Mouse (Mus musculus) liver, embryonic 14.5 days (tissue): Measurements from ENCODE around the gene B230104I21Rik. TPM values are rescaled to one million over a fixed set of nuclear protein-coding genes. Genes with fewer than 3 reads are reported as not detected.

ENCODE experiments used
- ATAC-seq: fragments of 200-750 bp; cut with Nextera tagmentation; 2 replicates; pipeline ENCODE4 v1.8.0; 2017; ENCODE audit warnings: moderate number of reproducible peaks, mild to moderate bottlenecking, moderate library complexity; ENCODE audit not compliant: insufficient read depth
- DNase-seq, 3 experiments: peaks; one replicate each; pipeline ENCODE4 v3.0.0-alpha.2; 2012 to 2013; ENCODE audit warnings: low read depth in 3 of 3, low spot score in 3 of 3
- H3K27ac ChIP-seq: fragments of 300-500 bp; sonication (generic); 2 replicates; pipeline ENCODE4 v1.5.1; 2014; ENCODE audit warnings: moderate library complexity, mild to moderate bottlenecking, control low read depth, inconsistent platforms
- H3K27me3 ChIP-seq: fragments of 300-500 bp; sonication (generic); 2 replicates; pipeline ENCODE4 v1.6.1; 2014; ENCODE audit warnings: mild to moderate bottlenecking, low read length, moderate library complexity; ENCODE audit not compliant: control insufficient read depth, insufficient read depth
- H3K36me3 ChIP-seq: fragments of 300-500 bp; sonication (generic); replicated peaks from 2 replicates; pipeline ENCODE4 v1.6.1; 2014; ENCODE audit warnings: low read depth; ENCODE audit not compliant: control insufficient read depth, insufficient read depth
- H3K4me1 ChIP-seq, 2 experiments: fragments of 200-500 bp in 1 of 2; fragments of 300-500 bp in 1 of 2; sonication (generic) in 1 of 2; replicated peaks; 2 replicates each; pipeline ENCODE4 v1.6.1; 2012 to 2014; ENCODE audit warnings: antibody characterized with exemption in 1 of 2, inconsistent platforms in 1 of 2, low read length in 1 of 2; ENCODE audit not compliant: control insufficient read depth in 2 of 2, insufficient read depth in 2 of 2
- H3K4me2 ChIP-seq: fragments of 300-500 bp; sonication (generic); 2 replicates; pipeline ENCODE4 v1.6.1; 2014; ENCODE audit warnings: low read depth, mild to moderate bottlenecking, control low read depth, moderate library complexity
- H3K4me3 ChIP-seq, 2 experiments: fragments of 200-500 bp in 1 of 2; fragments of 300-500 bp in 1 of 2; sonication (generic) in 1 of 2; 2 replicates each; pipeline ENCODE4 v1.5.1; 2012 to 2014; ENCODE audit warnings: low read depth in 2 of 2, low read length in 2 of 2, mild to moderate bottlenecking in 2 of 2, control low read depth in 1 of 2, inconsistent platforms in 1 of 2, moderate library complexity in 1 of 2; ENCODE audit not compliant: insufficient read depth in 1 of 2
- H3K9ac ChIP-seq: fragments of 300-500 bp; sonication (generic); replicated peaks from 2 replicates; pipeline ENCODE4 v1.6.1; 2014; ENCODE audit warnings: mild to moderate bottlenecking, control low read depth, moderate library complexity
- H3K9me3 ChIP-seq: fragments of 300-500 bp; sonication (generic); 2 replicates; pipeline ENCODE4 v1.6.1; 2016; ENCODE audit warnings: low read length, mixed read lengths; ENCODE audit not compliant: control insufficient read depth
- CTCF ChIP-seq: IDR thresholded peaks from 2 replicates; pipeline ENCODE4 v1.5.1; 2016; ENCODE audit warnings: antibody characterized with exemption, low read depth, control low read depth
- EP300 ChIP-seq: IDR thresholded peaks from 2 replicates; pipeline ENCODE4 v1.6.1; 2016; ENCODE audit warnings: antibody characterized with exemption, low read depth
- WGBS: fragments of 180-500 bp; shearing (Covaris S2); extraction: QIAGEN DNeasy Blood & Tissue Kit; methylation state at CpG from one replicate; pipeline ENCODE4 v1.1.7; 2014; ENCODE audit not compliant: insufficient replicate concordance; 5-methylcytosine and 5-hydroxymethylcytosine counted together
- polyA plus RNA-seq, 2 experiments: library from polyadenylated mRNA; depleted of rRNA in 1 of 2; stranded (reverse) in 1 of 2; unstranded in 1 of 2; fragments of >200 nt; fragmentation: Nextera tagmentation in 1 of 2; extraction: Ambion mirVana in 1 of 2; gene quantifications; 2 replicates each; pipeline versions ENCODE4 v1.2.1 to v1.2.3; 2012 to 2014

The B230104I21Rik gene
- polyA plus RNA-seq, 2 experiments: not detected

- Histone ChIP-seq H3K36me3 (no peaks in the 10 kb centered on the region), H3K4me2 (no peak within 1 kb of the TSS), H3K4me3 (no peak within 1 kb of the TSS), H3K9me3 (no peaks in the 10 kb centered on the region), H3K27me3 (peaks cover 17% of the 10 kb centered on the region), H3K9ac (no peak within 1 kb of the TSS), H3K4me1 (no peaks in the 10 kb centered on the region), H3K27ac (no peak within 1 kb of the TSS)
- WGBS: 15% methylated on average over 7 of the region's 7 CpGs
- ATAC-seq: peak; percentile 30; the same call in 1 of the 2 replicates
- TF ChIP-seq EP300: no peak
- peak; percentile 90 for TF ChIP-seq CTCF
- peak in 1 of 3 experiments; percentile 17 for DNase-seq
These were observed 34.5 kb upstream of the B230104I21Rik start, which contains the start of gene Arhgef16 for GRCm38 (mm10) chr4:154301466-154301881. TSS of gene Arhgef16 (minus strand) at chr4:154301676.

- WGBS: 37% methylated on average over 2 of the region's 2 CpGs
- Histone ChIP-seq H3K27ac (no peak overlapping the region), H3K36me3 (no peaks in the 10 kb centered on the region), H3K27me3 (no peaks in the 10 kb centered on the region), H3K9me3 (no peaks in the 10 kb centered on the region), H3K9ac (no peak overlapping the region), H3K4me1 (no peaks in the 10 kb centered on the region), H3K4me2 (no peak overlapping the region), H3K4me3 (no peak overlapping the region)
- DNase-seq: no peak
- TF ChIP-seq EP300: no peak
- TF ChIP-seq CTCF: no peak
- ATAC-seq: no peak
These were observed 26.8 kb upstream of the B230104I21Rik start for GRCm38 (mm10) chr4:154309131-154309530.

GRCm38 (mm10) chr4:154310576-154311262, 25.2 kb upstream of the B230104I21Rik start:
- Histone ChIP-seq H3K4me1 (no peaks in the 10 kb centered on the region), H3K9me3 (no peaks in the 10 kb centered on the region), H3K4me2 (no peak overlapping the region), H3K36me3 (no peaks in the 10 kb centered on the region), H3K27ac (no peak overlapping the region), H3K27me3 (no peaks in the 10 kb centered on the region), H3K4me3 (no peak overlapping the region), H3K9ac (no peak overlapping the region)
- no peak for ATAC-seq
- WGBS: 48% methylated on average over 9 of the region's 9 CpGs
- DNase-seq: no peak
- no peak for TF ChIP-seq EP300
- no peak for TF ChIP-seq CTCF

- no peak for TF ChIP-seq EP300
- TF ChIP-seq CTCF: no peak
- 53% methylated on average over 2 of the region's 2 CpGs for WGBS
- ATAC-seq (no peak), DNase-seq (no peak)
- H3K27ac ChIP-seq: no peak overlapping the region
- H3K4me3 ChIP-seq: no peak overlapping the region
- no peak overlapping the region for H3K9ac ChIP-seq
- no peaks in the 10 kb centered on the region for H3K9me3 ChIP-seq
- H3K27me3 ChIP-seq: no peaks in the 10 kb centered on the region
- H3K4me1 ChIP-seq: no peaks in the 10 kb centered on the region
- no peaks in the 10 kb centered on the region for H3K36me3 ChIP-seq
- H3K4me2 ChIP-seq: no peak overlapping the region
These were observed 23.6 kb upstream of the B230104I21Rik start for GRCm38 (mm10) chr4:154312143-154312812.

GRCm38 (mm10) chr4:154312935-154313621, 22.8 kb upstream of the B230104I21Rik start:
- WGBS: 44% methylated on average over 4 of the region's 4 CpGs

More at GRCm38 (mm10) chr4:154312935-154313621, 22.8 kb upstream of the B230104I21Rik start:
- Histone ChIP-seq H3K9ac (no peak overlapping the region), H3K27me3 (no peaks in the 10 kb centered on the region), H3K36me3 (no peaks in the 10 kb centered on the region), H3K4me3 (no peak overlapping the region), H3K4me2 (no peak overlapping the region), H3K27ac (no peak overlapping the region), H3K4me1 (no peaks in the 10 kb centered on the region), H3K9me3 (no peaks in the 10 kb centered on the region)
- ATAC-seq: no peak
- DNase-seq: no peak
- TF ChIP-seq EP300: no peak
- TF ChIP-seq CTCF: no peak
